Mouse (Mus musculus): ENCODE measurements around the gene Cdan1. TPM values are rescaled to one million over a fixed set of nuclear protein-coding genes. Genes with fewer than 3 reads are reported as not detected.

Cdan1 gene
- polyA plus RNA-seq, 1 experiment from 2014 or later, result 10.3 TPM

Other genes starting within 250 kb of the Cdan1 start
- 24.6 and 26.9 TPM in 2 replicates for gene Haus2, start 240.7 kb downstream of the Cdan1 start, polyA plus RNA-seq (2014; fragmentation: Nextera tagmentation; extraction: Ambion mirVana)
- gene Lrrc57, start 240.6 kb downstream of the Cdan1 start, polyA plus RNA-seq (2014; fragmentation: Nextera tagmentation; extraction: Ambion mirVana), result 16.8 and 20.1 TPM in 2 replicates
- gene Stard9, start 221.0 kb downstream of the Cdan1 start, polyA plus RNA-seq (2014; fragmentation: Nextera tagmentation; extraction: Ambion mirVana), result 10.0 and 10.5 TPM in 2 replicates
- gene Ttbk2, start 476 bp upstream of the Cdan1 start, polyA plus RNA-seq (2014; fragmentation: Nextera tagmentation; extraction: Ambion mirVana), result 5.1 and 6.3 TPM in 2 replicates
- gene Ubr1, start 120.6 kb upstream of the Cdan1 start, polyA plus RNA-seq (2014; fragmentation: Nextera tagmentation; extraction: Ambion mirVana), result 30.7 and 32.6 TPM in 2 replicates
- 4.2 and 5.6 TPM in 2 replicates for gene Tmem62, start 126.9 kb upstream of the Cdan1 start, polyA plus RNA-seq (2014; fragmentation: Nextera tagmentation; extraction: Ambion mirVana)
- gene Ccndbp1, start 158.3 kb upstream of the Cdan1 start, polyA plus RNA-seq (2014; fragmentation: Nextera tagmentation; extraction: Ambion mirVana), result 37.2 and 41.8 TPM in 2 replicates
- gene Epb42, start 186.9 kb upstream of the Cdan1 start, polyA plus RNA-seq (2014; fragmentation: Nextera tagmentation; extraction: Ambion mirVana), result 1.0 and 1.3 TPM in 2 replicates
- gene Tgm5, start 235.7 kb upstream of the Cdan1 start, polyA plus RNA-seq (2014; fragmentation: Nextera tagmentation; extraction: Ambion mirVana), result 0.09 and 0.13 TPM in 2 replicates

All from stomach, embryonic 14.5 days (tissue).